Mouse (Mus musculus) embryo, embryonic 11 days (tissue): ENCODE measurements around the gene Tmem102.

Source experiments
- DNase-seq: peaks from one replicate; pipeline ENCODE4 v3.0.0-alpha.2; 2015

Tmem102 gene

GRCm38 (mm10) chr11:69754701-69755100 is 50.7 kb downstream of the Tmem102 start:
- DNase-seq, result peak; percentile 76

GRCm38 (mm10) chr11:69754233-69754632 is 51.2 kb downstream of the Tmem102 start:
- no peak for DNase-seq
